Mouse (Mus musculus): ENCODE measurements at regions not wholly inside any gene's neighbourhood (a gene's known extent, or its start where the extent isn't known, plus 50 kb on each side); places are given as distances from the start of the nearest gene placed in this dataset.
"Not testable (repeated sequence)": the region's sequence is repeated elsewhere in the genome, so short reads cannot be mapped to it uniquely, and the experiment has no call there.

DNA sequence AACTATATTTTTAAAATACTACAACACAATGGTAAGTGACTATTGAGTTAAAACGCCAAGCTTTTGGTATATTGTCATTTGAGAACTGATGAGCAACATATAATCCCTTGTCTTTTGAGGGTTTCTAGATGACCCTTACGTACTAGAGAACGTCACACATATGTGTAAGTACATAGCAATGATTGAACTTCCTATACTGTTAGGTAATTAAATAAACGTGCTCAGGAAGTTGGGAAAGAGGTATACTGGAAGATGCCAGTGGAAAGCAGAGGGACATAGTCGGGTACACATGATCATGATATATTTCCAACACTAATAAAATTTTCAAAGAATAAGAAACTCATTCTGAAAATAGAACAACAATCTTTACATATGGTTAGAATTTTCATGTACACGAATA, 914.6 kb upstream of the Zfp386 start:
- H3K4me1 ChIP-seq; H3K36me3 ChIP-seq; H3K4me2 ChIP-seq; H3K4me3 ChIP-seq; H3K27me3 ChIP-seq (replicated peaks); H3K27ac ChIP-seq; H3K9me3 ChIP-seq (replicated peaks); ATAC-seq; H3K9ac ChIP-seq: not testable (repeated sequence)
- 46% methylated on average over 4 of the region's 6 CpGs for WGBS (ENCODE audit: insufficient replicate concordance)

DNA sequence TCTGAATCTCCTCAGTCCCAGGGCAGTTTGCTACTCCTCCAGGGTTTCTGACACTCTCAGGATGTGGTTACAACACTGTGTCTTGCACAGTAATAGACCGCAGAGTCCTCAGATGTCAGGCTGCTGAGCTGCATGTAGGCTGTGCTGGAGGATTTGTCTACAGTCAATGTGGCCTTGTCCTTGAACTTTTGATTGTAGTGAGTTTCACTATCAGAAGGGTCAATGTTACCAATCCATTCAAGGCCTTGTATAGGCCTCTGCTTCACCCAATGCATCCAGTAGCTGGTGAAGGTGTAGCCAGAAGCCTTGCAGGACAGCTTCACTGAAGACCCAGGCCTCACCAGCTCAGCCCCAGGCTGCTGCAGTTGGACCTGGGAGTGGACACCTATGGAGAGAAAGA, 902.1 kb upstream of the Zfp386 start:
- 70% methylated on average over 1 of the region's 1 CpGs for WGBS (ENCODE audit: insufficient replicate concordance)
- H3K4me1 ChIP-seq, ATAC-seq: not testable (repeated sequence)

GRCm38 (mm10) chr12:115146471-115146870, 901.1 kb upstream of the Zfp386 start:
- H3K4me3 ChIP-seq; H3K4me1 ChIP-seq; ATAC-seq; H3K9me3 ChIP-seq (replicated peaks); H3K9ac ChIP-seq; H3K36me3 ChIP-seq; H3K4me2 ChIP-seq; H3K27me3 ChIP-seq (replicated peaks); H3K27ac ChIP-seq: not testable (repeated sequence)
- 64% methylated on average over 2 of the region's 2 CpGs for WGBS (ENCODE audit: insufficient replicate concordance)

More for the DNA sequence above, 902.1 kb upstream of the Zfp386 start:
- H3K4me2 ChIP-seq; H3K27me3 ChIP-seq (replicated peaks); H3K4me3 ChIP-seq; H3K36me3 ChIP-seq; H3K9me3 ChIP-seq (replicated peaks); H3K9ac ChIP-seq; H3K27ac ChIP-seq: not testable (repeated sequence)

- H3K4me2 ChIP-seq; H3K27me3 ChIP-seq (replicated peaks); H3K27ac ChIP-seq; H3K9ac ChIP-seq; H3K9me3 ChIP-seq (replicated peaks); H3K4me3 ChIP-seq; ATAC-seq; H3K36me3 ChIP-seq; H3K4me1 ChIP-seq: not testable (repeated sequence)
- WGBS (ENCODE audit: insufficient replicate concordance), result 28% methylated on average over 1 of the region's 1 CpGs
Measured at GRCm38 (mm10) chr12:115151967-115152366, 895.6 kb upstream of the Zfp386 start.

DNA sequence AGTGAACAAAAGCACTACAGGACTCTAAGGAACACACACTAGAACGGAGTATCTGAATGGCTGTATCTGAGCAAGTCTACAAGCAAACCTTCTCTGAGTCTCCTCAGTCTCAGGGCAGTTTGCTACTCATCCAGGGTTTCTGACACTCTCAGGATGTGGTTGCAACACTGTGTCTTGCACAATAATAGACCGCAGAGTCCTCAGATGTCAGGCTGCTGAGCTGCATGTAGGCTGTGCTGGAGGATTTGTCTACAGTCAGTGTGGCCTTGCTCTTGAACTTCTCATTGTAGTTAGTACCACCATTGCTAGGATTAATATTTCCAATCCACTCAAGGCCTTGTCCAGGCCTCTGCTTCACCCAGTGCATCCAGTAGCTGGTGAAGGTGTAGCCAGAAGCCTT, 889.3 kb upstream of the Zfp386 start:
- H3K4me3 ChIP-seq; H3K4me1 ChIP-seq; H3K27ac ChIP-seq; H3K27me3 ChIP-seq (replicated peaks); ATAC-seq; H3K4me2 ChIP-seq; H3K9ac ChIP-seq; H3K9me3 ChIP-seq (replicated peaks); H3K36me3 ChIP-seq: not testable (repeated sequence)
- WGBS (ENCODE audit: insufficient replicate concordance), result 40% methylated on average over 2 of the region's 2 CpGs

- 27% methylated on average over 1 of the region's 2 CpGs for WGBS (ENCODE audit: insufficient replicate concordance)
- not testable (repeated sequence) for H3K27me3 ChIP-seq (replicated peaks); ATAC-seq
Measured at GRCm38 (mm10) chr12:115158717-115159232, 888.7 kb upstream of the Zfp386 start.

DNA sequence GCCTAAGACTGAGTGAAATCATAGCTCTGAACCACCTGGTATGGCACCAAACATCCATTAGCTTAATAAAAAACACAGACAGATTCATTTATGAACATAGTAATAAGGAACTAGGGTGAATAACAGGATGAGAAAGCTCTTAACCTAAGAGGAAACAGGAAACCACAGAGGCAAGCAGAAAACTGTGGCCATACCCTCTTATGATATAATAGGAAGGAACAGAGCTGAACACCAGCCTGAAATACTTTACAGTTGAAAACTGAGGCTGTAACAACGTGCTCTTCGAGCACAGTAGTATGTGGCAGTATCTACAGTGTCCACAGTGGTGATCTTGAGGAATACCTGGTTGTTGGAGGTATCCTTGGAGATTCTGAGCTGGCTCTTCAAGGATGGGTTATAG, 882.0 kb upstream of the Zfp386 start:
- not testable (repeated sequence) for H3K9ac ChIP-seq; H3K27ac ChIP-seq; H3K4me2 ChIP-seq; H3K4me1 ChIP-seq; H3K27me3 ChIP-seq (replicated peaks); H3K4me3 ChIP-seq; ATAC-seq; H3K9me3 ChIP-seq (replicated peaks); H3K36me3 ChIP-seq
- 22% methylated on average over 2 of the region's 2 CpGs for WGBS (ENCODE audit: insufficient replicate concordance)

More at GRCm38 (mm10) chr12:115158717-115159232, 888.7 kb upstream of the Zfp386 start:
- not testable (repeated sequence) for H3K4me2 ChIP-seq; H3K4me3 ChIP-seq; H3K9me3 ChIP-seq (replicated peaks); H3K36me3 ChIP-seq; H3K27ac ChIP-seq; H3K9ac ChIP-seq; H3K4me1 ChIP-seq

GRCm38 (mm10) chr12:115166006-115166405, 881.5 kb upstream of the Zfp386 start:
- ATAC-seq; H3K27ac ChIP-seq; H3K9ac ChIP-seq; H3K27me3 ChIP-seq (replicated peaks); H3K4me2 ChIP-seq; H3K36me3 ChIP-seq; H3K9me3 ChIP-seq (replicated peaks); H3K4me3 ChIP-seq; H3K4me1 ChIP-seq: not testable (repeated sequence)
- 43% methylated on average over 1 of the region's 1 CpGs for WGBS (ENCODE audit: insufficient replicate concordance)

DNA sequence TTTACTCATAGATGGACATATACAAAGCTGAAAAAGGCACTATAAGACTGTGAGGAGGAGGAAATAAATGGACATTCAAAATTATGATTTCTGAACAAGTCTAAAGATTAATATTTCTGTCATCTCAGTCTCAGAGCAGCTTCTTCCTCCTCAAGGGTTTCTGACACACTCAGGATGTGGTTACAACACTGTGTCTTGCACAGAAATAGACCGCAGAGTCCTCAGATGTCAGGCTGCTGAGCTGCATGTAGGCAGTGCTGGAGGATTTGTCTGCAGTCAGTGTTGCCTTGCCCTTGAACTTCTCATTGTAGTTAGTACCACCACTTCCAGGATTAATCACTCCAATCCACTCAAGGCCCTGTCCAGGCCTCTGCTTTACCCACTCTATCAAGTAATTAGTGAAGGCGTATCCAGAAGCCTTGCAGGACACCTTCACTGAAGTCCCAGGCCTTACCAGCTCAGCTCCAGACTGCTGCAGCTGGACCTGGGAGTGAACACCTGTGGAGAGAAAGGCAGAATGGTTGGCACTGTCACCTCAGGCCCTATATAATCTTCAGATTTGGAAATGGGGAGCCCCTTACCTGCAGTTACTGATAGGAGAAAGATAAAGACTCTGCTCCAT, 853.9 kb upstream of the Zfp386 start:
- Histone ChIP-seq H3K4me1 (no peaks in the 10 kb centered on the region), H3K9ac (no peak overlapping the region), H3K4me2 (no peak overlapping the region), H3K9me3 (replicated peaks) (no peaks in the 10 kb centered on the region), H3K36me3 (no peaks in the 10 kb centered on the region), H3K4me3 (no peak overlapping the region), H3K27me3 (replicated peaks) (no peaks in the 10 kb centered on the region), H3K27ac (no peak overlapping the region)
- no peak for ATAC-seq
- whole genome bisulfite sequencing (ENCODE audit: insufficient replicate concordance), result 74% methylated on average over 2 of the region's 2 CpGs

DNA sequence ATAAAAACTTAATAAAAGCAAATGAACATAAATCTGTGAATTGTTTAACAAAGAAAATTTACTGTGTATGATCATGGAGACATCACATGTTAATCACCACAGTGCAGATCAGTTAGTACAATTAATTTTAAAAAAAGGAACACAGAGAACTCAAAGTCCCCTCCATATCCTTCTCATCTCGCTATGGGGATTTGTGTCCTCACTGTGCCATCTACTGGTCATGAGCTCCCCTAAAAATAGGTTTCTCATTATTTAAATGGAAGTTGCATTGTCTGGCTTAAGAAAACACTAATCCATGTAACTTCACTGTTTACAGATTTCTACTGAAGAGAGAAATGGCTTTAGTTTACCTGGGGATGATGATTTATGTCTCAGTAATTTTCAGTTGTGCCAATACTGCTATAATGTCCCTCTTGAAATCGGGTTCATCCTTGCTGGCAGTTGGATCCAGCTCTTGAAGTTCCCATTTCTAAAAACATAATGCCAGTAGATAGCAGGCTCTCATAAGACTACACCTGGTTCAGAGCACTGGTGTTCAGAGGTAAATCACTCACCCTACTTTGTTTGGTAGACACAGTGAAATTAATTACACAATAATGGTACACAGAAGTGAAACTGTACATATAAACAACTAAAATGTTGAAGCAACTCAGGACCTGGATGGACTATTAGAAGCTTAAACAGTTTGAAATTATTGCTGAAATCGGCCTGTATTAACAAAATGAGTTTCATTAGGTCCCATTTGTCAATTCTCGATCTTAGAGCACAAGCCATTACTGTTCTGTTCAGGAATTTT, 850.0 kb upstream of the Zfp386 start:
- Histone ChIP-seq H3K9ac (no peak overlapping the region), H3K4me2 (no peak overlapping the region), H3K9me3 (replicated peaks) (no peaks in the 10 kb centered on the region), H3K4me1 (no peaks in the 10 kb centered on the region), H3K27me3 (replicated peaks) (no peaks in the 10 kb centered on the region), H3K27ac (no peak overlapping the region), H3K36me3 (no peaks in the 10 kb centered on the region), H3K4me3 (no peak overlapping the region)
- 50% methylated on average over 4 of the region's 4 CpGs for WGBS (ENCODE audit: insufficient replicate concordance)
- no peak for ATAC-seq

DNA sequence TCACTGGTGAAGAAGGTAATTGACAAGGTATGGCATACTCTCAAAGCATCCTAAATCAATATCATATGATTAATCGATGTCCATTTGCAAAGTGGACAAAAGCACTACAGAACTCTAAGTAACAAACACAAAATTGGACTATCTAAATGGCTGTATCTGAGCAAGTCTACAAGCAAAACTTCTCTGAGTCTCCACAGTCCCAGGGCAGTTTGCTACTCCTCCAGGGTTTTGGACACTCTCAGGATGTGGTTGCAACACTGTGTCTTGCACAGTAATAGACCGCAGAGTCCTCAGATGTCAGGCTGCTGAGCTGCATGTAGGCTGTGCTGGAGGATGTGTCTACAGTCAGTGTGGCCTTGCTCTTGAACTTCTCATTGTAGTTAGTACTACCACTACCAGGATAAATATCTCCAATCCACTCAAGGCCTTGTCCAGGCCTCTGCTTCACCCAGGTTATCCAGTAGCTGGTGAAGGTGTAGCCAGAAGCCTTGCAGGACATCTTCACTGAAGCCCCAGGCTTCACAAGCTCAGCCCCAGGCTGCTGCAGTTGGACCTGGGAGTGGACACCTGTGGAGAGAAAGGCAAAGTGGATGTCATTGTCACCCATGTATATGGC, 839.6 kb upstream of the Zfp386 start:
- H3K4me3 ChIP-seq; H3K4me1 ChIP-seq; H3K9ac ChIP-seq; H3K27me3 ChIP-seq (replicated peaks); H3K36me3 ChIP-seq; H3K9me3 ChIP-seq (replicated peaks); ATAC-seq; H3K4me2 ChIP-seq; H3K27ac ChIP-seq: not testable (repeated sequence)
- 74% methylated on average over 2 of the region's 2 CpGs for whole genome bisulfite sequencing (ENCODE audit: insufficient replicate concordance)

GRCm38 (mm10) chr12:115222671-115223070, 824.9 kb upstream of the Zfp386 start:
- Histone ChIP-seq H3K27me3 (replicated peaks) (no peaks in the 10 kb centered on the region), H3K36me3 (no peaks in the 10 kb centered on the region), H3K9ac (no peak overlapping the region), H3K27ac (no peak overlapping the region), H3K4me1 (no peaks in the 10 kb centered on the region), H3K9me3 (replicated peaks) (0 out of 2 replicates have a peak, but pooled peaks cover 3% of the 10 kb centered on the region), H3K4me3 (no peak overlapping the region), H3K4me2 (no peak overlapping the region)
- 42% methylated on average over 2 of the region's 2 CpGs for WGBS (ENCODE audit: insufficient replicate concordance)
- ATAC-seq, result no peak
